Mouse (Mus musculus) lung, postnatal 14 days (tissue): ENCODE results near the gene Gpr156.
"Not testable (repeated sequence)": the region's sequence is repeated elsewhere in the genome, so short reads cannot be mapped to it uniquely, and the experiment has no call there.

ENCODE experiments used
- DNase-seq: peaks from one replicate; pipeline ENCODE4 v3.0.0; 2021

Gpr156 gene

DNA sequence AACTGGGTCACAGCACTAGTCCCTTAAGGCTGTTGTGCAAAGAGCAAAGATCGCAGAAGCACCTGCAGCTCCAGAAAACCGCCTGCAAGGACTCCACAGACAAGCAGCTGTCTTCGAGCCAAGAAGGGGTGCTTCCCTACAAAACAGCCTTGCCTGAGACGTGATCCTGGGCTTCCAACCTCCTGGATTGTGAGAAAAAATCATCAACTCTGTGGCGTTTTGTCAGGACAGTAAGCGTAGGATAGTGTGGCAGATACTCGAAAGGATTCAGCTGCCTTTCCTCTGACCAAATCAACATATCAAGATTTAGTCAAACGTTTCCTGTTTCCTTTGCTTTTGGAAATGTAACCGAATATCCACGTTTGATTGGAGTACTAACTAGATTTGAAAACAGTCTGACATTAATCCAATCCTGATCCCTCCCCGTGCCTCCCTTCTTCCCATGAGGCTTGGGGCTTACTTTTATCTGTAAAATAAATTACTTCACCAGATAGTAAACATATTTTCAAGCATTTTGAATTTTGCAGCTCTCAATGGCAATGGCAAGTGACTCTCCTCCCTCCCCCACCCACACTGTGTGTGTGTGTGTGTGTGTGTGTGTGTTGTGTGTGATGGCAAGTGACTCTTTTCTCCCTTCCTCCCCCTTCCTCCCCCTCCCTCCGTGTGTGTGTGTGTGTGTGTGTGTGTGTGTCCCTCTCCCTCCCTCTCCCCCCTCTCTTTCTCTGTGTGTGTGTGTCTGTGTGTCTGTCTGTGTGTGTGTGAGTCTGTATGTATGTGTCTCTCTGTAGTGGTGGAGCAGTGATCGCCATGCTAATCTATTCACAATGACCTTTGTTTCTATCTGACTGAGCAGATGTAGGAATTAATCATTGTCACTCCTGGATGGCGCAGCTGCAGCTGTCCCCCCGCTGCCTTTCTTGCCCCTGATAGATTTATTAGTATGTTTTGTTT, 47.3 kb downstream of the Gpr156 start:
- no peak for DNase-seq

DNA sequence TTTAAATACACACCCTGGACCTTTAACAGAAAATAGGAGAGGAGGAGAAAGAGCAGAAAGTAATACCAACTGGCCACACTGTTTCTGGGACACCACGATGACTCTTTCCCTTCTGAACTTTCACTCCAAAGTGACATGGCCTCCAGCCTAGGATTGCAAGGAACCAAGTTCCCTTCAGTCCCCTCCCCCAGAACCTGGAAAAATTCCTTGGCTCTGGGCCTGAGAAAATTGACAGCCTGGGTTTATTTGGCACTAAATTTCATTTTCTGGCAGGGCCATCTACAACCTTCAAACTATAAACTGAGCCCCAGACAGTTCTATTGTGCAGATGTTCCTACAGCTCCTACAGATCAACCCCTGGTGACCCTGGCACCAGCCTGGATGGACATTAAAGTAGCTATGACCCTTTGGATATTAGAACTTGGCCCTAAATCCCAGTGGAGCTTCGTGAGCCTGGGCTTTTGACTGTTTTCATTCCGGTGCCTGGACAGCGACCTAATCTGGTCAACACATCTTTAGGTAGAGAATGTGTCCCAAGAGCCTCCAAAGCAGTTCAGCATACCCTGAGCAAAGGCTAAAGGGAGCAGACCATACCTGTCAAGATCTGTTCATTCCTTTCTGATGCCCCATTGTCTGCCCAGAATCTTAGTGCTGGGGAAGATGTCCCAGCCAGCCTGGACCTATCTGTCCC, 48.2 kb downstream of the Gpr156 start:
- no peak for DNase-seq

DNA sequence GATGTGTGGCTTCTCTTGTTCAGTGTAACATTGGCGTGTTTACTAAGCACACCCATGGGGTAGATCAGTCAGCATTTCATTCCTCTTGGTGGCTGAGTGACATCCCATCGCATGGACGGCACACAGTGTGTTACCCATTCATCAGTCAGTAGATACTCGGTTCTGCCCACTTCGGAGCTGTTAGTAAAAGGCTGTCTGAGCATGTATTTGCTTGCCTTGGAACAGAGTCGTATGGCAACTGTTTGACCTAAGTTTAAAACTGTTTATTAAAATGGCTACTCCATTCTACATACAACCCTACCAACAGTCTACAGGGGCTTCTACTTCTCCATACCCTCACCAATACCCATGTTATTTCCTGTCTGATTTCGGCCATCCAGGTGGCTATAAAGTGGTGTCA, 50.6 kb downstream of the Gpr156 start:
- DNase-seq, result no peak

DNA sequence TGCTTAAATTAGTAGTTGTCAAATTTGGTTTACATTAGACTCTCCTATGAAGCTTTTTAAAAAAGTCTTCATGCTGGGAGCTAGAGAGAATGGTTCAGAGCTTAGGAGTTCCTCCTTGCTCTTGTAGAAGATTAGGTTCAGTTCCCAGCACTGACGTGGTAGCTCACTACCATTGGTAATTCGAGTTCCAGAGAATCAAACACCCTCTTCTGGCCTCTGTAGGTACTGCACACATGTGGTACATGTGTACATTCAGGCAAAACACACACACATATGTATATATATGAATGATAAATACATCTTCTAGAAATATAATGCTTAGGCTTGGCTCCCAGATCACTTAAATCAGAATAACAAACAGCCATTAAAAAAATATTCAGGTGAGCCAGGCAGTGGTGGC, 51.1 kb downstream of the Gpr156 start:
- no peak for DNase-seq

DNA sequence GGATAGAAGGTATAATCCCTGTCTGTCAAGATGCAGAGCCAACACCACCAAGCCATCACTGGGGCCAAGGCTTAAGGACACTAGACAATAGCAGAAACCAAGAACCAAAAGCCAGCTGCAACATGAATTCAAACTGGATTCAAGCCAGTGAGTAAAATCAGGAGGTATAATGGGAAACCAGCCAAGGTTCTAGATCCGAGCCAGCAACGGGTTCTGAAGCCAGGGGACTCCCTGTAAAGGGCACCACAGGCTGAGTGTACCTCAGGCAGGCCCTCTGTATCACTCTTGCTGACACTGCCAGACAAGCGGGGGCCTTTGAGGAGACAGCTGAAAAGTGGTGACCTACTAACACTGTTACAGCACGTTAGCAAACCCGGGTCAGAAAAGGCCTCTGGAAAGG, 55.2 kb downstream of the Gpr156 start:
- no peak for DNase-seq

DNA sequence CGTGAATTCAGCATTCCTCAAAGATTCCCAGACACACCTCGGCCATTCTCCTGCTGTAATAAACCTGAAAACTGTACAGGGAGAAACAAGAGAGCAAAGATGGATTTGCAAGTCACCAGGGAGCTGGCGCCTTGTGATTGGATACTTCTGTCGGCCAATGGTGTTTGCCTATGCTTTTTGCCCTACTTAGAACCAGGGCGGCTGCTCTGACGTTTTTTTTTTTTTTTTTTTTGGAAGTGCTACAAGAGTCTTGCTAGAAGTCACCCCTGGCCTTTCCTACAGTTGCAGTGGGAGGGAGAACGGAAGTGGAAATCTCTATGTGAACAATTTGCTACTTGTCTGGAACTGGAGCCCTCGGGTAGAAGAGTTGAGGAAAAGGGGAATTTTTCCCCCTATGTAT, 56.1 kb downstream of the Gpr156 start:
- DNase-seq, result no peak

DNA sequence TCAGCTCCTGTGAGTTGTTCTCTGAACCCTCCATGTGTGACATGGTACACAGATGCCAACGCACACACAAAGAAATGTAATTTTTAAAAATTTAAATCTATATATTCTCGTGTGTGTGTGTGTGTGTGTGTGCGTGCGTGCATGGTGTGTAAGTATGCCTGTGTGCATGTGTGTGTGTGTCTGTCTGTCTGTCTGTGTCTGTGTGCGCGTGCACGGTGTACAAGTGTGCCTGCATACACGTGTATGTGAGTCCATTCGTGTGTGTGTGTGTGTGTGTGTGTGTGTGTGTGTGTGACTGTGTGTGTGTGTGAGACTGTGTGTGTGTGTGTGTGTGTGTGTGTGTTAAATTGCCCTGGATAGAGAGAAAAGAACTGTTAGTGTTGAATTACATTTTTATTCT, 56.9 kb downstream of the Gpr156 start:
- not testable (repeated sequence) for DNase-seq

DNA sequence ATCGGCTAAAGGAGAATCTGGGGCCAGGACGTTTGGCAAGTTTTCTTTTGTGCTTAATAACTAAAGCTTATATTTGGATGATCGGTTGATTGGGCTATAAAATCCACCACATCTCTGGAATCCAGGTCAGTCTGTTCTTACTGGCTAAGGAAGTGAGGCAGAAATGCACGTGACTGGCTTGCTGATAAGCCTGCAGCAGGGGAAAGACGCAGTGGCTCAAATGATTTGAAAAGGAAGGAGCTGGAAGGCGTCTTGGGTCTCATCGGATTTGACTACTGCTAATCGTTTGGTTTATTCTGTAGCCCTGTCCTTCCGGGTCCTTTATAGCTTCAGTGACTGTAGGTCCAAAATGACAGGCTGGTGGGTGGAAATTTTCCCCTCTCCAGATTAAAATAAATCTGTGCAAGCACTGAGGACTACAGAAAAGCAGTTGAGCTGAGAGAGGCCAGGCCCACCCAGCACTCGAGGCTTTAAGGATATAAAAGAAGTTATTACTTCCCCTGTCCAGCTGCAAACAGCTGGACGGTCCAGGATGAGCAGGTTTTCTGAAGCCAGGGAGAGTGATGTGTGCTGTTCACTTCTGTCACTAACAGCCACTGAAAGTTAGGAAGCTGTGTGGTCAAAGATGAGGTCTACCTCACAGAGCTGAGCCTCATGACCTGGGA, 57.7 kb downstream of the Gpr156 start:
- DNase-seq, result no peak

DNA sequence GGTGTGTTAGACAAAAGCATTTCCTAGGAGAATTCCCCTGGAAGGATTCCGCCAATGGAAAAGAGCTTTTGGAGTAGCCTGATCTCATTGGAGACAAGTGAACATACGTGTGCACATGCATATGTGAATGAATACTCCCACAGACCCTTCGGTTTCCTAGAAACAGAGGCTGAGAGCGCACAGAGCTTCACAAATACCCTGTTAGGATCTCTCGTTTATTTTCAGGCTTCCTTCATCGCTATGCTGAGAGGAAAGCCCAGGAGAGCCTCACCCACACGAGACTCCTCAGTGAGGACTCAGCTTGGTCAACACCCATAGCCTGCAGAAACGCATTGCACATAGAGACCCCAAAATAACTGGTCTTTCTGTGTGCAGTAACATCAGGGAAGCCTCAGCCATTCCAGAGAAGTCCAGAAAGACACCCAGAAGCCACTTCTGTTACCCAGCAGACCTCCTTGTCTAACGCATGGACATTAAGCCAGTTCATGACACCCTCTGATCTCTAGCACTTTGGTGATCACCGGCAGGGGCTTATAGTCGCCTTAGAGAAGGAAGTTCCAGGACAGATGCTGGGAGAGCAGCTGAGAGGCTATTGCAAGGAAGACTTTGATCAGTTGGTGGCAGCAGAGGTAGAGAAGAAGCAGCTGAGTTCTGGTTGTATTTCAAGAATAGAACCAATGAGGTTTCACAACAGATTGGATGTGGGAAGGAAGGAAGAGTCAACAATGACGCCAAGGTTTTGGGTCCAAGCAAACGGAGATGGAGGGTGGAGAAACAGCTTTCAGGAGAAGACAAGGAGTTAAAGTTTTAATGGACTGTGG, 58.4 kb downstream of the Gpr156 start:
- peak; percentile 55 for DNase-seq

DNA sequence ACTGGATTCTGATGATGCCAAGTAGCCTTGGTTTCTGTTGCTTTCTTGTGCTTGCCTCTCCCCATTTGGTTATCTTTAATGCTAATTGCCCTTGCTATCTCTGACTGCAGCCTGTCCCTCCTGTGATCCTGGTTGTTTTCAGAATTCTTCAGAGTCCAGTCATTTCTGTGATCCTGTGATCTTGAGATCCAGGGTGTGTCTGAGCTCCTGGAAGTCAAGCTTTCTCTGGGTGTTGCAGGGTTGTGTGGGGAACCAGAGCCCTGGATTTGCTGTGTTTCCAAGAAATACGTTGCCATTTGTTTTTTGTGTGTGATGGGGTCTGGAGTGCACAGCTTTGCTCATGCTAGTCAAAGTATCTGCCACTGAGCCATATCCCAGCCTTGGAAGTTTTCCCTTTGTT, 65.6 kb downstream of the Gpr156 start:
- no peak for DNase-seq

DNA sequence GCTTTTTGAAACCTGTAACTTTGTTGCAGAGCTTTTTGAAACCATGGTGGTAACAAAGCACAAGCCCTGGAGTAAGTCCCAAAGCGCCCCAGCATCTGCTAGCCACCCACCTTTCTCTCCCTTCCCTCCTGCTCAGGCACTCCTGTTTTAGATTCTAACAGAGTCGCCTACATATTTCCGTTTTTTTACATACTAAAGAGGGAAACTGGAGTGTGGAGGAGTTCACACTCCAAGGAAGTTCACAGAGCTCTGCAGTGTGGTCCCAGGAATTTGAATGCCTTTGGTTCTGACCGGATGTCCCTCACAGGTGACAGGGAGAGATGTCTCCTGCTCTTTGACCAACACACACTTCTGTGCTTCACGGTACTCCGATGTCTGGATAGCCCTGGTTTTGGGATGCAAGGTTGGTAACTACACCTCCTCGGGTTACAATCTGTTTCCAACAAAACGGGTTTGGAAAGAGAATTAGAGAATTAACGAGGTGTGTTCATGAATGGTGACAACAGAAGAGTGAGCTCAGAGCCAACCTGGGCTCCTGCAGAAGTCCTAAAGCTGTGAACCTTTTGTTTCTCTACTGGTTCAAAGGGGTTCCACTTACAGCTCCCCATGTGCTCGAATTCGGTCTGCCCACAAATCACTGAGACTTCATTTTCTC, 72.0 kb downstream of the Gpr156 start:
- no peak for DNase-seq

DNA sequence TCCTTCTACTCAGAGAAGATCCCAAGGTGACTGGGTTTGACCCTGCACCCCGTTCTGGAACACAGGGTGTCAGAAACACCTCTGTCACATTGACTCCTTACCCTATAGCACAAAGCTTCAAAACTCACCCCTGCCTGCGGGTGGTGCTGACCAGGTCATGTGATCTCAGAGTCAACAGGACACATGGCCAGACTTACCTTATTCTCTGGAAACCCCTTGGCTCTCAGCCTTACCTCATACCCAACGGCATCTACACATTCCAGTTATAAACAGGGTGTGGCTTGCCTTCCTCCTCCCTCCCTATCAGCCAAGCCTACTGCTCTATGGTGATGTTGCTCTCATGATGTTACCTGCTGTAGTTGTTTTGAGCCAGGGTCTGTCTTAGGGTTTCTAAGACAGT, 73.5 kb downstream of the Gpr156 start:
- DNase-seq, result no peak

DNA sequence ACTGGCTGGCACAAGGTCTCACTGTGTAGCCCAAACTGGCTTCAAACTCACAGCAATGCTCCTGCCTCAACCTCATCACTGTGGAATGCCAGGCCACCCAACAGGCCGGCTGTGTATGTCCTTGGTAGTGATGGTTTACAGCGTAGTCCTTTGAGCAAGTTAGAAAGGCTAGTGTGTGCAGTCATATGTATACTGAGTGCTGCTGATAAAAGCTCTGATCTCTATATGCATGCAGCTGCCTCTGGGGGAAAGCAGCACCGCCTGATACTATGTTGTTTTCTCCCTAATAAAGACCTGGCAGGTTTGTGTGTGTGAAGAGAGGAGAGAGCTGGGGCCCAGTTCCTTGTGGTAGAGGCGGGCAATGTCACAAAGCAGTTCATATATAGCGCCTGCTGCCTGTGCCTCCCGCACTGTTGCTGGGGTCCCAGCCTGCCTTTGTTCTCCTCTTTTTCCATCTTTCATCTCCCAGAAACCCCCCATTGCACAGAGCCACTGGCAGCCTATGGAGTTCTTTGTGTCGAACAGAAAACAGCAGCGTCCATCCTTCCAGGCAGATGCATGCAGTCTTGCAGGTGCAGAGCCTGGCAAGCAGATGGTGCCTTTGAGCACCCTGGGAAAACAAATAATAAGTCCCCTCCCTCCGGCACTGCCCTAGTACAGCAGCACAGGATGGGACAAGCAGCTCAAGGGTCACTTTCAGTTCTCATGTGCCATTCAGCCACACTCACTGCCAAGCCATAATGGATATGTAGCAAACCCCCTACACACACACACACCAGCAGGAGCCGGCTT, 74.5 kb downstream of the Gpr156 start:
- DNase-seq, result peak; percentile 23

DNA sequence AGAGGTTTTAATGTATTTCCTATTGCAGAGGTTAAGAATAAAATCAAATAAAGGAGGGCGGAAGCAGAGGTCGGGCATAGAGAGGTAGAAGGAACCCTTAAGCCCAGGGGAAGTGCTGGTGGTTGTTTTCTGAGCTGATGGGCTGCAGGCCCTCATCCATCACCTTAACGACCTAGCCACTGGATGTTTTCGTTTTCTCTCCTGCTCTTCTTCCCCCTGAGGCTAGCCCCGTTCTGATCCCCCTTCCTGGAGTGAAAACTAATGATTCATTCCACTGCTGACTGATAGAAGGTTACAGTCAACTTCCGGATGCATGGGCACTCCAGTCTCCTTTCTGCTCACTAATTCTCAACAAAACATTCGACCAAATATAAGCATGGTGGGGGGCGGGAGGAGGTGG, 76.5 kb downstream of the Gpr156 start:
- DNase-seq, result no peak

DNA sequence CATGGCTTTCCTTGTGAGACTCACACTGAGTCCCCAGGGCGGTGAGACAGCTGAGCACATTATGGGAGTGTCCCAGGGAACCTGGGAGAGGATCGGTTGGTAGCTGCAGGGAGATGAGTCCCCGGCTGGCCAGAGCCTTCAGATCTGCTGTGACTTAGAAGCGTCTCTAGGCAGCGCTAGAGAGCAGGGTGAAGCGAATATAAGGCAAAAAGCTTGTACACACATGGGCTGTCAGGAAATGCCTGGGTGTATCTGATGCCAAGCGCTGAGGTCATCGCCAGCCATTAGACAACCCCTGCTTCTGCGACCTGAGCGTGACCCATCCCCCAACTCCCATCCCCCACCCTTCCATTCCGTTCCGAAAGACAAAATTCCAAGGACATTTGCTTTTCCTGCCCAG, 78.4 kb downstream of the Gpr156 start:
- DNase-seq, result peak; percentile 82

DNA sequence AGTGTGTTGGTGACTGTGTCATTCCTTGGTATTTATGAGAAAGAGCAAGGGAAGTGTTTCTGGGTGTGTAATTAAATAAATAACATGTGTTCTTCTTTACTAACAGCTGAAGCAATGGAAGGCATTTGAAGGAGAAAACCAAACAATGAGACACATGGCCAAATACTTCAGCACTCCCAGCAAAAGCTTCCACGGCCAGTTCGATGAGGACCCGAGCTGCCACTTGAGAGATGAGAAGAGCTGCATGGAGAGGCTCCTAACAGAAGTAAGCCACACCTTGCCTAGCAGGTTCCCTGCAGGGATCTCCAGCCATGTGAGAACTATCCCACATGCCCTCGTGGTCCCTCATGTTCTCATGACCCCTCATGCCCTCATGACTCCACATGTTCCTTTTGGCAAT, 81.5 kb downstream of the Gpr156 start:
- DNase-seq, result peak; percentile 39

DNA sequence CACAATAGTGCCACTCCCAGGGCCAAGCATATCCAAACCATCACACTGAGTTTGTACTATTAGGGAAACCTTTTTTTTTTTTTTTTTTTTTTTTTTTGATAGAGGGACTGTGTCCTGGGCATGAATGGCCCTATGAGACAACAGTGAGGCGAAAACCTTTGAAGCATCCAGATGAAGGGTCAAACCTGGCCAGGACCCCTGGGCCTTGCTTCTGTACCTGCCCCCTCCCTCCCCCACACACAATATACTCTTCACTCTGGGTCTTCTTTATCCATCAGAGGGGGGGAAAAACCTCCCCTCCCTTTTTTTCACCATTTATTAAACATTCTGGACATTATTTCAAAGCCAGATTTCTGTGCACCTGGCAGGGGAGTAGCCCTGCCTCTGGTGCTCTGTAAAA, 83.5 kb downstream of the Gpr156 start:
- no peak for DNase-seq

DNA sequence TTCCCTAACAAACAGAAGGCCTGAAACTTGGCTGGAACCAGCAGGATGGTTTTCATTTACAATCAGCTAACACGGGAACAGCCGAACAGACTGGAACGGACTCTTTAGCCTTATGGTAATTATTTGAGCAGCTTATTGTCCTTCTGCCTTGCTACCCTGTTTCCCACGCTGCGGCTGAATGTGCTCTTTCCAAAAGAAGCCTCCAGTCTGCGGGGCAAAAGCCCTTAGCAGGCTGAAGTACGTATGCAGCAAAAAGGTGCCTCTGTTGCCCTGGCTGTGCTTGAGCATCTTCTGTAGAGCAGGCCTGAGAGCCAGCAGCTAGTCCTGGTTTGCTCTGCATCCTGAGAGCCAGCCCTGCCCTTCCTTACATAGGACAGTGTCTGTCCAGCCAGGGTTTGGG, 83.9 kb downstream of the Gpr156 start:
- DNase-seq, result no peak

DNA sequence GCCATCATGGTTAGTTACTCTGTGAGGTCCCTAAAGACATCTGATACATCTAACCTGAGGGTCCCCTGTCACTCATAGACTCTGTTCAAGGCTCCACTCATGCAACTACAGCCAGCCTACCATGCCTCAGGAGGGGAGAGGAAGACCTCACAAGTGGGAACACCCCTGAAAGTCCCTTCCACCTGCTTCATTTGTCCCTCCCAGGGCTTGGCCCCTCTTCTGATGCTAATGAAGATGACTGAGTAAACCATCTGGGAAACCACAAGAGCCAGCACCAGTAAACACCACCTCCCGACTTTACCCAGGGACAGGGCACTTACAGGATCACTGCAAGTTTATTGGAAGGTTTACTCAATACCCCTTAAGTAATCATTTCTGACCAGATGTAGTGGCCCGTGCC, 85.5 kb downstream of the Gpr156 start:
- no peak for DNase-seq

DNA sequence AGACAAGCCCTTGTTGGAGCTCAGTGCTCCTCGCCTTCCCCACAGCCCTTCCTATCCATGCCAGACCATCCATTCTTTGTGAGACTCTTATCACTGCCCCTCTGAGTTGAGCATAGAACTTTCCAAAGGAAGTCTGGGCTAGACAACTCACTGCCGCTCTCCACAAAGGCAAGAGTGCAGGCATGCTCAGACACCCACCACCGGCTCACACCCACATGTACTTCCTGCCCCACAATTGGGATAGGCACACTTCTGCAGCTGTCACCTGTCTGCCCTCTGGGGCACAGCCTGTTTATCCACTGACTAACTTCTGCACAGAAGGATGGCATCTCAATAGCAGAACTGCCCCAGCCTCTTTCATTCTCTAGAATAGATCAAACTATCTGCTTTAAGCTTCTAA, 86.2 kb downstream of the Gpr156 start:
- no peak for DNase-seq

DNA sequence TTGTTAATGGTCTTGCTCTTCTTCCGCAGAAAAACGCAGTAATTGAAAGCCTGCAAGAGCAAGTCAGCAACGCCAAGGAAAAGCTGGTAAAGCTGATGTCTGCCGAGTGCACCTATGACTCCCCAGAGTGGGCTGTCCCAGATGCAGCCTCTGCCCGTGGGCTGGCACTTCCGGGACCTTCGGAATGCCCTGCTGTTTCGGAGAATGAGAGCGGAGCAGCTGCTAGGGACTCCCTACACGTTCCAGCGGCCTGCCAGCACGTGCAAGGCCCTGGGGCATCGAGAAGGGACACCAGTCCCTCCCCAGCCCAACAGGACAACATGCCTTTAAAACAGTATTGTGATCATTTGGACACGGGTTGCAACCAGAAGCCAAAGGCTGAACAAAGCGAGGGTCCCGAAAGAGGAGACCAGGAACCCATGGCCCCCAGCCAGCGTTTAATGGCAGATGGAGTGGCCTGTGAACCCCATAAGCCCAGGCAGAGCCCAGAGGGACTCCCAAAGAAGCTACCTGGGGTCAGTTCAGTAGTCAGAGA, 88.3 kb downstream of the Gpr156 start:
- DNase-seq, result no peak
